Mouse (Mus musculus) embryo, embryonic 11.5 days (tissue): ENCODE results near the gene Ttc28.
A peak's percentile ranks its signal among the peaks of the same experiment; 100 is the strongest.

ENCODE experiments used
- DNase-seq: peaks from one replicate; pipeline ENCODE4 v3.0.0-alpha.2; 2012; ENCODE audit warnings: low read depth, low spot score

The Ttc28 gene

DNA sequence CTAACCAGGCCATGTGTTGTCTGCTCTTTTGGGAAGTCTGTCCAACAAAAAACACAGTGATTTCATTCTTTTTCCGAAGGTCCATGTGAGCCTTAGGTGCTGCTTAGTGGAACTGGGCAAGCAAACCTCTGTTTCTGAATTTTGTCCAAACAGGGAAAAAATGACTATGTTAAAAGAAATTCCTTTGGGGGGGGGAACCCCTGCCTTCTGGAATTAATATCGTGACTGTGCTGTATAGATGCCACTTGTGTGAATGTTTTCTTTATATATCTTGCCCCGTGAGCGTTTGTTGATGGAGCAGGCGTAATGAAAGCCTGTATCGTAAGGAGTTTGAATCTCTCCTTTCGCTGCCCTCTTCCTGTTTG is 127.5 kb downstream of the Ttc28 start:
- no peak for DNase-seq

DNA sequence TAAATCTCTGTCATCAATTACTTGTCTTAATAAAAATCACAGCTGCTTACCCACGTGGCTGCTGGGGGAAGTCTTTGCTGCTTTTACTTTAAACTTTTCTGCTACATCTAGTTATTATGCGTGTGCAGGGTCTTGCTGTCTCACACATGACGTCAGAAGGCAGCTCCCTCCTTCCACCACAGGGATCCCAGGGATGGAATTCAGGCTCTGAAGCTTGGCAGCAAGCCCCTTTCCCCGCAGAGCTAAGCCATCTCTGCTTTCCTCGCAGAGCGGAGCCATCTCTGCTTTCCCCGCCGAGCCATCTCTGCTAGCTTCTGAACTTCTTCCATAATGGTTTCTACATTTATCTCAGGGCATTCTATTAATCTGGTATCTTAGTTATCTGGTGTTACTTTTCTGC is 128.3 kb downstream of the Ttc28 start:
- DNase-seq: no peak

DNA sequence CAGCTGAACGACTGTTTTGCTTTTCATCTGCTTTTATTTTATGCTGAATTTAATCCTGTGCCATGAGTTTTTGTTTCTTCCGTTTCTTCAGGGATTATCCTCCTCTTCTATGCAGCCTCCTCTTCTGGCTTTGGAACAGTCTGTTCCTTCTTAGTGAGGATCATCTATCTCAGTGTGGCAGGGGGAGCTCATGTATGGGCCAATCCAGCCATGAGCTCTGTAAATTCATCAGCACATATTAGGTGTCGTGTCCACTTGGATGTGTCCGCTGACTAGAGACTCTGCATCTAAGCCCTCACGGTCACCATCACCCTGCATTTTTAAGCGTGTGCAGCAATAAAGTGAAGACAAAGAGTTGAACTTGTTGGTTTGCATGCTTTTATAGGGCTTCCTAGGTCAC is 128.8 kb downstream of the Ttc28 start:
- no peak for DNase-seq

DNA sequence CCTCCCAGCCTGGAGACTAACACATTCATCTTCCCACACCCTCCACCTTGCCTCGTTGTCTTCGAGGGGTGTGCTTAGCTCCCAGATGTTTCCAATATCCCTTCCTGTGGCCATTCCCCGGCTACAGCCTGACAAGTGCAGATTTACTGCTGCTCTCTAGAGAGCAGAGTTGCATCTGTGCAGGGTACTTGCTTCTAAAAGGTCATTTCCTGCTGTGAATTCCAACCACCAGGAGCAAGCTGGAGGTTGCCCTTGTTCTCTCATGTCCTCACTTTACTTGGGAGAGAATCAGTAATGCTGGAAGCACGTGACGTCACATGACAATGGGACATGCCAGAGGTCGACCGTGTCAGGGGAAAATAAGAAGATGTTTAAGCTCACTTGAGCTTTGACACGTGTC is 131.7 kb downstream of the Ttc28 start:
- DNase-seq: peak; percentile 80

DNA sequence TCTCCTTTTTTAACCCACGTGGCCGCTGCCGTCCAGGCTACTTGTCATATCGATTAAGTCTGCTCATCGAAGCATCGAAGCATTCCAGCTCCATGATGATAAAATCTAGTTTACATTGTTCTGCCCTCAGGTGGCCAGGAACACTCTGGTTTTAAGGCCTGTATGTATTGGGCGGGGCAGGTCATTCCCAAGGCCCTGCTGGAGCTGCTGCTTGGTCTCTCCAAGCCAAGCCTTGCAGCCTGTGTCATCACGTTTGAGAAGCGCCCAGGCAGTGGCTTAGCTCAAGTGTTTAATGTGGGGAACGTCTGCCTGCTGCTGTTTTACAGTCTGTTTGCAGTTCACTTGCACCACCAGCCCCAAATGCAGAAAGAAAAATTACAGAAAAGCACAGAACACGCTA is 132.5 kb downstream of the Ttc28 start:
- DNase-seq: no peak

DNA sequence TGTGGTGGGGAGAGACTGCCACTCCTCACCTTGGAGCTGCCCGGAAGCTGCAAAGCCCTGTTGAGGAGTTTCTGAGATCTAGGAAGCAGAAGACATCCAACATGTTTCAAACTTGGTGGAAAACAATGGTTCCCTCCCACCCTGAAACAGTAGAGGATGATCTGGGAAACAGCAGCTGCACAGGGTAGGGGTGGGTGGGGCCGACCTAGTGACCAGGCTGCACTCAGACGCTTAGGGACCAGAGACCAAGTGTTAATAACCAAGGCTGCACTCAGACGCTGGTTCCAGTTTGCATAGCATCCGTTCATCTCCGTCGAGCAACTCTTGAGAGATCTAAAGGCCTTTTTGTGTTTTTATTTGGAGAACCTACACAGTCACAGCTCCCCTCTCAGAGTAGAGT is 133.0 kb downstream of the Ttc28 start:
- DNase-seq: no peak

DNA sequence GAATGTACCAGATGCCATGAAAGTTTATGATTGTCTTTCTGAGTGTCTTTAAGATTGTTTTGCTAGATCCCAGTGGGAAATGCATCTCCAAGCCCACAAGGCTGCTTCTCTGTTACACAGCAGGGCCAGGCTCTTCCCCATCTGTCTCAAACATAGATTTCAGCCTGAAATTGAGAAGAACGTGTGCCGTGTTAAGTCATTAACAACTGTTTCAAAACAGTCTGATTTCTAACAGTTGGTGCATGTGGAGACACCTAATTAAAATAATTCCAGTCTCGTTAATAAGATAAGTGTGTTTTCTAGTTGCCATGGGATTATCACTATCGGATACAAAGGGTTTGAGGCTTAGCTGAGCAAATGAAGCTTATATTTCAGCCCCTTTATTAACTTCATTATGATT is 135.4 kb downstream of the Ttc28 start:
- DNase-seq: no peak

DNA sequence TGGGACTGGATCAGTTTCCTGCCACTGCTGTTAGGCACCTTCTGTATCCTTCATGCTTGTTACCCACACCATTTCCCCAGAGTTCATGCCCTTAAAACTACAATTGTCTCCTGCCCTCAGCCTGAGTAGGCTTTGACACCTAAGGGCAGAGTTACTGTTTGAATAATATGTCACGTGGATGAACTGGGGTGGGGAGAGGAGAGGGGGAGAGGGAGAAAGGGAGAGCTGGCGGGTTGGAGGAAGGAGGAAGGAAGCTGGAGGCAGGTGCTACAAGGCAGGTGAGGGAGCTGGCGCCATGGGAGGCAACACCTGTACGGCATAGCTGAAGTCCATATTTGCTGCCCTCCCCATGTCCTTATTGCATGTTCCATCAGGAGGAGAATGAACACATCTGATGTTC is 137.7 kb downstream of the Ttc28 start:
- DNase-seq: no peak

DNA sequence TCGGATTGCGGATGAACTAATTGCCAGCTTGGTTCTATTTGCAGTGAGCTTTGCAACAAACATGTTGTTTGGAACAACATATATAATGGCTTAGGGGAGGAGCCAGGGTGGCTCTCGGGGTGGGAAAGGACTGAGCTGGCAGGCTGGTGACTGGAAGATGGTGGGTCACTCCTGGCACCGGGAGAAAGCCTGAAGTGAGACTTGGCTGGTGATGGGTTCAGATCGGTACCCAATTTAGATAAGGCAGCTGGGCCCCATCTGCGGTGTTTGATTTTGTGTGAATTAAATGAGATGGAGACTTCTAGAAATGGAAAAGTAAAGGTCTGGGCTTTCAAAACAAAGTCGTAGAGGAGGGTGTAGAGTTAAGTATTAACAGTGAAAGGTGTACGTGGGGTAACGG is 142.7 kb downstream of the Ttc28 start:
- no peak for DNase-seq

DNA sequence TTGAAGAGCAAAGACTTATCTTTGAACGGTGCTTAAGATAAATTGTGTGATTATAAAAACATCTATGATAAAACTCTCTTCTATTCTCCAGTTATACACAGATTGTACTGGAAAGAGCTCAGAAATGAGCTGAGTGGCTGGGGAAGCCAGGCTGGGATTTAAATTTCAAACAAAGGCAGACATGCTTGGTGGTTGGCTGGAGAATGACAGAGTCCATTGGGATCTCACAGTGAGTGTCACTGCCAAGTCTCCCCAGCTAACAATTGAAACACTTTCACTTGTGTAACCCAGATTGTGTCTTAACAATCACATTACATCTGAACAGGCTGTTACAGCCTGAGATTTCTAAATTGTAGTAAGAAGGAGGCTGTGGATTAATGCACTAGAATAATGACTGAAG is 143.3 kb downstream of the Ttc28 start:
- no peak for DNase-seq

DNA sequence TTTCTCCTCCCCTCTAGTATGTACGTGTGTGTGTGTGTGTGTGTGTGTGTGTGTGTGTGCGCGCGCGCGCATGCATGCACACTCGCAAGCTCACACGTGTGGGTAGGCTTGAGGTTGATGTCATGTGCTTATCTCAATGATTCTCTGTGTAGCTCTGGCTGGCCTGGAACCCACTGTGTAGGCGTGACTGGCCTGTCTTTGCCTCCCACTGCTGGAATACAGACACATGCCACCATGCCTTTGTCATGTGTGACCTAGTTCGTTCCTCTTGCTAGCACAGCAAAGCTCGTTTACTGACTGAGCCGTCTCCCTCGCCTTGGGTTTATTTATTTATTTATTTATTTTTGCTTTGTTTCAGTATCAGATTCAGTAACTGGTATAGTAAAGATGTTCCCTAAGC is 145.0 kb downstream of the Ttc28 start:
- DNase-seq: no peak

DNA sequence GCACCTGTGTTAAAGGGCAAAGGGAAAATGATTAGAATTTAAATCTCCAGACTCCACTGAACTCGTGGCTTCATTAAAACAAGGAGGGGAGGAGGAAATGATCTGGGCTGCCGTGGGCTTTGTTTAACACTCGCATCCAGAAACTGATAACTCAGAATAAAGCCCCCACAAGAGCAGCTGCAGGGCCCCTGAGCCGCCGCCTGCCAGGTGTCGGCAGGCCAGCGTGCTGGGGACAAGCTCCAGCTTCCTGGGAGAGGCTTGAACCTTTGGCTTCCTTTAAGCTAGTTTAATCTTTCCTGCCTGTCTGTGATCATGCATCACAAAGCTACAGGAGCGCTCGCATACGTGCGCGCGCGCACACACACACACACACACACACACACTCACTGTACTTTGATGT is 145.9 kb downstream of the Ttc28 start:
- no peak for DNase-seq

DNA sequence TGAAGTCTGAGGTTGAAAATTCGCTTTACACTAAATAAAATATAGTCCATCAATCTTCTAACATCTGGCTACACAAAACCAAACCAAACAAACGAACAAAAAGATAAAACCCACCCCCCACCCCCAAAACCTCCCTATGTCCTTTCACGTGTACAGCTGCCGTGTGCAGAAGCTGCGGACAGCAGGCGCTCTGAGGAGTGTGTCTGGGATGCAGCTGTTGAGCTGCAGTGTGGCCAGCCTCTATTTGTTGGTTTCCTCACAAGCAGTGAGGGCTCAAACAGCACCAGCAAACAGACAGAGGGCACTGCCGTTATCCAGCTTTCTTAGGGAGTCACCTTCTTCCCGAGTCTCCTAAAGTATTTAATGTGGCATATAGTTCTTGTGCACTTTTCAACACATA is 146.6 kb downstream of the Ttc28 start:
- no peak for DNase-seq

DNA sequence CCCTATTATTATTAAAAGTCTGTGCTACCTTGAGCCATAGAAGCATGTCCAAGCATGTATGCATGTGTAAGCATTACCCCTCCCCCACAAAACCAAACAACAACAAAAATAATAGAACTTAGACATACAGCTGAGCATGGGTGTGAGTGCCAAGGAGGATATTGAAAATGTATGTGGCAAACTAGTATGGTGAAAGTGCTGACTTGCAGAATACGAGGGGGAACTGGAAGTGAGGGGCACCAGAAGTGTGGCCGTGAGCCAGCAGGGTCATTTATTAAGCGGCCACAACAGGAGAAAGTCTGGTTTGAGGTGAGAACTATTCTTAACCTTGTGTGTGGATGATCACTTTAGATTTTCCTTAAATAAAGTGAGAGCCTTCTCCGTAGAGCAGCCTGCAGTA is 148.7 kb downstream of the Ttc28 start:
- no peak for DNase-seq

DNA sequence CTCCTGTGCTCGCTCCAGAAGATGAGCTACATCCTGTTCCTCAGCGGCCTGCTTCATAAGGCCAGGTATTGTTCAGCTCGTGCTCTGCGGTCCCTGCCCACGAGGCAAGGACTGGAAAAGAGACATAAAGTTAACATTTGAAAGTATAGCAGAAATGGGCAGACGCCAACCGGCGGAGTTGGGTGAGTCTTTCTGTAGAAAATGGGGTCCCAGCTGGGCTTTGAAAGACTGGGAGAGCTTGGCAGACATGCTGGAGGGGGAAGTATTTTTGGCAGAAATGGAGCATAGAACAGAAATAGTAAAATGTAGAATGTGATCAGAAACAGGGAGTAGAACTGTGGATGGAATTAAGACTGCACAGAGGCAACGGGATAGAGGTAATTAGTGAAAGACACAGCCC is 149.3 kb downstream of the Ttc28 start:
- DNase-seq: no peak

DNA sequence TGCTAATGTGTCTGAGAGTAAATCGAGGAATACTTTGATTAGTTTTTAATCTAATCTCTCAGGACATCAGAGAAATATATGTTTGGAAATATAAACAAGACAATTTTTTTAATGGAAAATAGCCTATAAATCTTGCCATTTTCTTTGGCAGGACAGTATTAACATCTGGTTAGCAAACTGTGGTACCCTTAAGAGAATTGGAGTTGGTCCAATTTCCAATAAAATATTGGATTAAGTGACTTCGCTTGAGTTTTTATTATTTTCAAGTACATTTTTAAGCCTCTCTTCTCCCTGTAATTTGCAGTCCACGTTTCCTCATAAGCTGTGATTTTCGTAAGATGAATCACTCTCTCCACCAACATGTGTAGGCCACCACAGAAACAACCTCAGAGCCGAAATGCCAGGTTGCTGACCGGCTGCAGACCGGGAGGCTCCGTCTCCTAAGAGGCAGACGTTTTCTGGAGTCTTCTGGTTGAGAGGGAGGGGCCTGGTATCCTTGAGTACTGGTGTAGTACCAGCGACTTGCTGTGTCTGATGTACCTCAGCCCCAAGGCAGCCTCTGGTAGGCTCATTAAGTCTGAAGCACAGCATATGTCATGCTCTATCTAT is 153.2 kb downstream of the Ttc28 start:
- DNase-seq: no peak

DNA sequence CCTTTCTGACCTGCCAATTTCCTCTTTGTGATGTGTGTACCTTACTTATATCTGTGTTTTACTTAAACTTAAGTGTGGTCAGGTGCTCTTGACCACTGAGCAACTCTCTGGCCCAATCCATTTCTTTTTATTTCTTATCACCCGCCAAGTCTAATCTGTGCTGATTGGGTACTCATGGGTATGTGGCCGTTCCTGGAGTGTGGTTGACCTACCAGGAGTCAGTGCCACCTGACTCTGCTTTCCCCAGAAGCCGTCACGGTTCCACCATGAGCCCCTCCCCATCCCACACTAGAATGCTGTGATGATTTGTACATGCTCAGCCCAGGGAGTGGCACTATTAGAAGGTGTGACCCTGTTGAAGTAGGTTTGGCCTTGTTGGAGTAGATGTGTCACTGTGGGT is 153.9 kb downstream of the Ttc28 start:
- no peak for DNase-seq

DNA sequence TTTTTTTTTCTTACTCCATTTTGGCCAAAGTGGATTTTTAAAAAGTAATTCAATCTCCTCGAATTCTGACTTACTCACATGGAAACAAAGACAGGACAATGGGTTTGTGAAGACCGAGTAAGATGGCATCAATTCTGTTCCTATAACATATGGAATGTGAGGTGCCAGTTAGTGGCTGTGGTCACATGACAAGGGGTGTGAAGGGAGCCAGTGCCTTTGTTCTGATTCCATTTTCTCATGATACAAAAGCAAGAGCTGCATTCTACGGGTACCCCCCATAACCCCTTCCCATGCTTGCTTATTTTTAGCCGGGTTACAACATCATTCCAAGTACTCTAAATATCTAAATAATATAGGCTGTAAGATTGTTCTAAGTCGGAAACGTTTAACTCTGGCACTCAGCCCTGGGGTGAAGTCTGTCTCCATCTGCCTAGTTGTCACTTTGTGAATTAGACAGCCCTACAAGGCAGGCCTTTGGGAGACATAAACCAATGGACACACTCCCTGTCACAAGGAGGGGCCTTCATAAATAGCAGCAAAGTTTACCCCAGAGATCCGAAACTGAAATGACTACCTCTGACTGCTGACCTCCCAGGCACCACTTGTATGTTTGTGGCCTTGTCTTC is 157.6 kb downstream of the Ttc28 start:
- DNase-seq: no peak

DNA sequence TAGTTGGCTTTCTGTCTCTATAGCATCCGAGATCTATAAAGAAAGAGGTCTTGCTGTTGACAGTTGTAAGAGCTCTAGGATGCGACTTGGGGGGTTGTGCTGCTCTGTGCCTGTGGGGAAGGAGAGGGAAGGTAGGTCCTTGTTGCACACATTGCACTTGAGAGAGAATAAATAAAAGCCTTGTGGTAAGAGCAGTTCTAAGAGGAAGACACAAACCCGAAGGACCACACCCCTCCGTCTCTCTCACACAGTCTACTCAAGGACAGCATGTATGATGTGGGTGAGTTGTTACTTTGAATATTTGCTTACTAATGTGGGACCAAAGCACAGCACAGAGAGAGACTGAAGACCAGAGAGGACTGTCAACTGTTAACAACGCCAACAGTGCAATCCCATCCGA is 160.2 kb downstream of the Ttc28 start:
- DNase-seq: no peak

DNA sequence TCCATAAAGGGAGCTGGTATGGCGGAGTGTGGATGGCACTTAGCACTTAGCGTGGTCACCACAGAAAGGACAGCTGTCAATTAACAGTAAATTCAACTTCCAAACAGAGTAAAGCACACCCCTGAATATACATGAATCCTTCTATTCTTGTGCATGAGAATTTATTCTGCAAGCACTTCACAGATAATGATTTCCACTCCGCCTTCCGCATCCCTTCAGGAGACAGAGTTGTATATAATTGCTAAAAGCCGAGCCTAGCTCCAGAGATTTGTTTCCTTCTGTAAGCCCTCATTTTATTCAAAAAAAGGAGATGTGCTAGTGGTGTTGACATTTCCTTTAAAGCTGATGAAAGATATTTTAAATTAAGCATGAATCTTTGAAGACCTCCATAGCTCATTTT is 162.3 kb downstream of the Ttc28 start:
- DNase-seq: no peak

DNA sequence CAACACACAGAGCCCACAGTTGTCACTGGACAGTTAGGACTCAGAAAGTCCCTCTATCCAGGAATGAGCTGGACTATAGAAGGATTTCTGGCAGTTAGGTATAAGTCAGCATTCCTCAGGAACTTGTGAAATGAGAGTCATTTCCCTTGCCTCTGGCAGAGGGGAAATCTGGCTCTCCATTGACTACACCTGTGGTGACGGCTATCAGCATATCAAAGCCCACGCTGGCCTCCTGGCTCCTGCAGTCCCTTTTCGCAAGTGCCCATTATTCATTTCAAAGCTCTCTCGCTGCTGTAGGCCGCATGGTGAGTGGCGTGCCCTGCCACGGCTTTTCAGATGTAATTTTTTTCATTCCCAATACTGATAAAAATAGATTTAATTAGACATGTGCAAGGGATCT is 164.6 kb downstream of the Ttc28 start:
- DNase-seq: no peak

DNA sequence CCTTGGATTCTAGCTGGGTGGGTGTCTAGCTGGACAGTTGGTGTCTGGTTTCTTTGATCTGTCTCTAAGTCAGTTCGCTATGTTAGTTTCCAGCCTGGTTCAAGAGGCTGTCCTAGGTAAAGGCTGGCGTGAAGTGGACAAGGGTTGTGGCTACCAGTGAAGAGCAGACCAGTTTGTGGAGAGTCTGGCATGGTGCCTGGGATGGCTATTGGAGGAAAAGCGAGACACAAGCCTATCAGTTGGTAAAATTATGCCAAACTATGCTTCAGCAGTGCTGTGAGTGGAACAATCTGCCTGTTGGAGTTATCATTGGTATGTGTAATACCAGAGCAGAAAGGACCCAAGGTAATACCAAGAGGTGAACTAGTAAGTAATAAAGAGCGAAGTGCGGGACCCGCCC is 166.8 kb downstream of the Ttc28 start:
- DNase-seq: no peak

DNA sequence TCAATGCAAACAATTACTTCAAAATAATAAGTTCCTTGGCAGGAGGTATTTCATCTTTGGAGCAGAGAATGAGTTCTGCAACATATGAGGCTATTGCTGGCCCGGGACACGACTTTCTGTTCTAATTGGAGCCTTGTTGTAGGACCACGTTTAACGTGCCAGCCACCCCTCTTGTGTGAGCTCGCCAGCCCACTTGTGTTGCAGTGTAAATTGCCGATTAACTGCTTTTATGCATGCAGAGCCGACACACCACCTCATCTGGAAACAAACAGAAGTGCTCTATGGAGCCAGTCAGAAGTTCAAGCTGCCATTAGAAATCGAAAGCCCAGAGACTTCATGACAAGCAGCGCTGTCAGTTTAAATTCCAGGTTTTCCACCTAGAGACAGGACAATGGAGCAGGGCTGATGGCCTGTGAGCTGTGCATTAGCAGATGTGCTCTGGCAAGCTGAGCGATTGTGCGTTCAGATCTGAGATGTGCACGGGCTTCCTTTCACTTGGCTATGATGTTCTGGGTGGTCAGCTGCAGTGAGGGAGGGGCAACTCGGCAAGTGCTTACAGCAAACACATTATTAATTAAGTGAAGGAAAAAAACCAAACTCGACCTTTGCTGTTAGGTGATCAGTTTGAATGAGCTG is 167.4 kb downstream of the Ttc28 start:
- no peak for DNase-seq

DNA sequence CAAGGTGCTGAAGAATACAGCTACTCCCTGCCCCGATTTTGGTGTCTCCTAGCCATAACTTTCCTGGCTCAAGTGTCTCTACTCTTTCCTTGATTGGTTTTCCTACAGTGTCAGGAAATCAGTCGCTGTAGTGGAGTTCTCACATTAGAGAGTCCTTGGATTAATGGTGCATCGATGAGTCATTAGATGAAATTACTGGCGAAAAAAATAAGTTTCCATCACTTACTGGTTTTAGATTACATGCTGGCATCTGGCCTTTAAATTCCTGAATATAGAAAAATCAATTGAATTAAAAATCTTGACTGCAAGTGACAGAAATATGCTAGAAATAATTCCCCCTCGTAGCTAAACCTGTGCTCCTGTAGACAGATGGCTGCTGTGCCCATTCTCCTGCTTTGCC is 168.4 kb downstream of the Ttc28 start:
- no peak for DNase-seq
